Mouse (Mus musculus): Measurements from ENCODE around the gene Gm14409.
"Not testable (repeated sequence)": the region's sequence is repeated elsewhere in the genome, so short reads cannot be mapped to it uniquely, and the experiment has no call there.

DNA sequence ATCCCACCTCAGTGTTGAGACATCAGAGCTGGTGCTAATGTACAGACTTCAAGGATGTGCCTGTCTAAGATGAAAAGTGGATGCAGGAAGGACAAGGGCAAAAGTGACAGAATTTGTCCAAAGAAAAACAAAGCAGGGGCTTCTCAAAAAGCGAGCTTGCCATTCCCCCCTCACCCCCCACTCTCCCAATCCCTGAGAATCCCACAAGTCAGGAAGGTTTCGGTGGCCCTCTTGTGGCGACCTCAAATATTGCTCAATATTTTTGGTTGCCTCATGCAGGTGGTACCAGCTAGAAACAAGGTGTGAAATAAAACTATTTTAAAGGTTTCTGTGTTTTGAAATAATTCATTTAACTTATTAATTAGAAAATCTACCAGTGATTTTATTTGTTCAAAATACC is 16.9 kb upstream of the Gm14409 start:
- TF ChIP-seq CTCF (IDR thresholded peaks at IDR 0.05; ENCODE audit: borderline replicate concordance, control insufficient read depth, extremely low read depth, insufficient read depth, low read length, poor library complexity); POLR2A (IDR thresholded peaks at IDR 0.05; ENCODE audit: control insufficient read depth, extremely low read depth, insufficient read depth, low read length, poor library complexity): not testable (repeated sequence)

Measured in thymus, adult 2 months (tissue).